In genomic region chr19:16970612-16971011, GRCm38 (mm10) we compare ENCODE assay signal across 14 mouse cellular contexts.
"Had no signal": no experiment of that assay in that cellular context is flagged by ENCODE, and none has a peak within 500 bp of the region (broad histone marks: within the 10 kb centered on the region; RNA-seq: fewer than 3 reads in every experiment).

No protein-coding gene starts in this region.

- H3K27ac ChIP-seq: kidney, embryonic 15.5 days; left cerebral cortex, adult 2 months; limb, embryonic 10.5 days; midbrain, embryonic 12.5 days; neural tube, embryonic 13.5 days; stomach, embryonic 15.5 days had no signal

- H3K9me3 ChIP-seq: kidney, embryonic 15.5 days; limb, embryonic 10.5 days; midbrain, embryonic 12.5 days; neural tube, embryonic 13.5 days; stomach, embryonic 15.5 days had no signal

- ATAC-seq: midbrain, embryonic 16.5 days had no signal

- DNase-seq: kidney, adult 18-20 months; kidney, postnatal 14 days; lung, embryonic 14.5 days; lung, postnatal 10 days; thymus, adult 2 months; thymus, postnatal 25 days had no signal

- H3K4me2 ChIP-seq: kidney, embryonic 15.5 days; liver, embryonic 11.5 days; lung, embryonic 14.5 days; midbrain, embryonic 12.5 days; neural tube, embryonic 13.5 days; stomach, embryonic 15.5 days had no signal

- H3K27me3 ChIP-seq: kidney, embryonic 15.5 days; midbrain, embryonic 12.5 days; neural tube, embryonic 13.5 days; stomach, embryonic 15.5 days had no signal

- H3K9ac ChIP-seq: kidney, embryonic 15.5 days; lung, embryonic 14.5 days; midbrain, embryonic 12.5 days; neural tube, embryonic 13.5 days; stomach, embryonic 15.5 days had no signal

- H3K36me3 ChIP-seq: kidney, embryonic 15.5 days; limb, embryonic 10.5 days; midbrain, embryonic 12.5 days; neural tube, embryonic 13.5 days; stomach, embryonic 15.5 days had no signal

- H3K4me1 ChIP-seq: kidney, embryonic 15.5 days; limb, embryonic 10.5 days; midbrain, embryonic 12.5 days; neural tube, embryonic 13.5 days; stomach, embryonic 15.5 days had no signal

- H3K4me3 ChIP-seq: kidney, embryonic 15.5 days; left cerebral cortex, adult 2 months; limb, embryonic 10.5 days; midbrain, embryonic 12.5 days; neural tube, embryonic 13.5 days; stomach, embryonic 15.5 days had no signal
